Mouse (Mus musculus) lung, embryonic 16.5 days (tissue): ENCODE measurements at regions not wholly inside any gene's neighbourhood (a gene's known extent, or its start where the extent isn't known, plus 50 kb on each side); places are given as distances from the start of the nearest gene placed in this dataset.

Experiments used
- ATAC-seq: fragments of 200-750 bp; cut with Nextera tagmentation; 2 replicates; pipeline ENCODE4 v1.8.0; 2017; ENCODE audit warnings: low read depth, mild to moderate bottlenecking, moderate library complexity
- H3K27ac ChIP-seq: fragments of 300-500 bp; sonication (generic); 2 replicates; pipeline ENCODE4 v1.5.1; 2014; ENCODE audit warnings: mild to moderate bottlenecking, control low read depth, low read length
- H3K27me3 ChIP-seq: fragments of 300-500 bp; sonication (generic); 2 replicates; pipeline ENCODE4 v1.6.1; 2014; ENCODE audit warnings: low read depth, low read length, mixed read lengths; ENCODE audit not compliant: control insufficient read depth, insufficient read depth
- H3K36me3 ChIP-seq: fragments of 300-500 bp; sonication (generic); 2 replicates; pipeline ENCODE4 v1.6.1; 2014; ENCODE audit warnings: low read length; ENCODE audit not compliant: control insufficient read depth, insufficient read depth
- H3K4me1 ChIP-seq: fragments of 300-500 bp; sonication (generic); replicated peaks from 2 replicates; pipeline ENCODE4 v1.6.1; 2014; ENCODE audit warnings: low read length, mixed read lengths; ENCODE audit not compliant: control insufficient read depth, insufficient read depth
- H3K4me2 ChIP-seq: fragments of 300-500 bp; sonication (generic); 2 replicates; pipeline ENCODE4 v1.6.1; 2014; ENCODE audit warnings: low read depth, low read length, control low read depth
- H3K4me3 ChIP-seq: fragments of 300-500 bp; sonication (generic); 2 replicates; pipeline ENCODE4 v1.5.1; 2014; ENCODE audit warnings: mild to moderate bottlenecking, low read length, control low read depth
- H3K9ac ChIP-seq: fragments of 300-500 bp; sonication (generic); 2 replicates; pipeline ENCODE4 v1.6.1; 2014; ENCODE audit warnings: low read length, control low read depth
- H3K9me3 ChIP-seq: fragments of 300-500 bp; sonication (generic); 2 replicates; pipeline ENCODE4 v1.6.1; 2016; ENCODE audit warnings: low read length; ENCODE audit not compliant: control insufficient read depth
- WGBS: fragments of 180-500 bp; shearing (Covaris S2); extraction: QIAGEN DNeasy Blood & Tissue Kit; methylation state at CpG from one replicate; pipeline ENCODE4 v1.1.7; 2014; 5-methylcytosine and 5-hydroxymethylcytosine counted together

GRCm38 (mm10) chr2:78655156-78655855 lies 212.6 kb upstream of the Ube2e3 start:
- H3K36me3 ChIP-seq: no peaks in the 10 kb centered on the region
- H3K9ac ChIP-seq: no peak overlapping the region
- no peak overlapping the region for H3K4me2 ChIP-seq
- no peaks in the 10 kb centered on the region for H3K27me3 ChIP-seq
- H3K4me3 ChIP-seq: no peak overlapping the region
- H3K27ac ChIP-seq: no peak overlapping the region
- 65% methylated on average over 7 of the region's 7 CpGs for WGBS
- ATAC-seq: no peak
- peaks cover 3% of the 10 kb centered on the region for H3K4me1 ChIP-seq
- H3K9me3 ChIP-seq: no peaks in the 10 kb centered on the region

GRCm38 (mm10) chr2:78651549-78651948 lies 216.4 kb upstream of the Ube2e3 start:
- H3K36me3 ChIP-seq: no peaks in the 10 kb centered on the region
- H3K4me1 ChIP-seq: peaks cover 3% of the 10 kb centered on the region
- H3K27me3 ChIP-seq: no peaks in the 10 kb centered on the region
- H3K4me3 ChIP-seq: no peak overlapping the region
- no peaks in the 10 kb centered on the region for H3K9me3 ChIP-seq
- no peak overlapping the region for H3K9ac ChIP-seq
- WGBS: 17% methylated on average over 2 of the region's 2 CpGs
- H3K27ac ChIP-seq: no peak overlapping the region
- no peak overlapping the region for H3K4me2 ChIP-seq
- no peak for ATAC-seq

GRCm38 (mm10) chr2:78640361-78640760 lies 227.6 kb upstream of the Ube2e3 start:
- ATAC-seq: no peak
- no peaks in the 10 kb centered on the region for H3K36me3 ChIP-seq
- no peaks in the 10 kb centered on the region for H3K27me3 ChIP-seq
- no peak overlapping the region for H3K4me3 ChIP-seq
- H3K27ac ChIP-seq: no peak overlapping the region
- no peak overlapping the region for H3K9ac ChIP-seq
- no peak overlapping the region for H3K4me2 ChIP-seq
- no peaks in the 10 kb centered on the region for H3K4me1 ChIP-seq
- WGBS: 68% methylated on average over 6 of the region's 6 CpGs
- no peaks in the 10 kb centered on the region for H3K9me3 ChIP-seq

GRCm38 (mm10) chr2:78625264-78625663 lies 242.7 kb upstream of the Ube2e3 start:
- Histone ChIP-seq H3K27me3 (no peaks in the 10 kb centered on the region), H3K9ac (no peak overlapping the region), H3K36me3 (no peaks in the 10 kb centered on the region), H3K4me3 (no peak overlapping the region), H3K4me1 (no peaks in the 10 kb centered on the region), H3K9me3 (no peaks in the 10 kb centered on the region), H3K4me2 (no peak overlapping the region), H3K27ac (no peak overlapping the region)
- ATAC-seq: no peak
- WGBS: 78% methylated on average over 4 of the region's 4 CpGs

GRCm38 (mm10) chr2:78606388-78606787 lies 261.5 kb upstream of the Ube2e3 start:
- Histone ChIP-seq H3K4me2 (no peak overlapping the region), H3K9ac (no peak overlapping the region), H3K36me3 (no peaks in the 10 kb centered on the region), H3K4me3 (no peak overlapping the region), H3K27me3 (no peaks in the 10 kb centered on the region), H3K27ac (no peak overlapping the region; the same call in 1 of the 2 replicates), H3K4me1 (peaks cover 3% of the 10 kb centered on the region), H3K9me3 (no peaks in the 10 kb centered on the region)
- ATAC-seq: peak; percentile 94

- no peak for ATAC-seq
These were observed 267.2 kb upstream of the Ube2e3 start for GRCm38 (mm10) chr2:78600753-78601152.

GRCm38 (mm10) chr2:78598039-78598438 lies 269.9 kb upstream of the Ube2e3 start:
- no peaks in the 10 kb centered on the region for H3K36me3 ChIP-seq
- no peaks in the 10 kb centered on the region for H3K9me3 ChIP-seq
- 79% methylated on average over 8 of the region's 8 CpGs for WGBS
- H3K27ac ChIP-seq: no peak overlapping the region
- no peak overlapping the region for H3K9ac ChIP-seq
- H3K4me2 ChIP-seq: no peak overlapping the region
- H3K4me3 ChIP-seq: no peak overlapping the region
- H3K27me3 ChIP-seq: no peaks in the 10 kb centered on the region
- H3K4me1 ChIP-seq: no peaks in the 10 kb centered on the region
- ATAC-seq: no peak

More at GRCm38 (mm10) chr2:78600753-78601152, 267.2 kb upstream of the Ube2e3 start:
- no peak overlapping the region for H3K4me3 ChIP-seq
- WGBS: 87% methylated on average over 2 of the region's 2 CpGs
- no peak overlapping the region for H3K4me2 ChIP-seq
- H3K9ac ChIP-seq: no peak overlapping the region
- no peaks in the 10 kb centered on the region for H3K9me3 ChIP-seq
- no peaks in the 10 kb centered on the region for H3K27me3 ChIP-seq
- H3K36me3 ChIP-seq: no peaks in the 10 kb centered on the region
- peaks cover 1% of the 10 kb centered on the region for H3K4me1 ChIP-seq
- no peak overlapping the region for H3K27ac ChIP-seq

- H3K9ac ChIP-seq: no peak overlapping the region
- 52% methylated on average over 2 of the region's 2 CpGs for WGBS
- H3K4me3 ChIP-seq: no peak overlapping the region
- no peak for ATAC-seq
- H3K4me1 ChIP-seq: no peaks in the 10 kb centered on the region
- no peak overlapping the region for H3K4me2 ChIP-seq
- H3K36me3 ChIP-seq: no peaks in the 10 kb centered on the region
- H3K9me3 ChIP-seq: no peaks in the 10 kb centered on the region
- H3K27me3 ChIP-seq: no peaks in the 10 kb centered on the region
- H3K27ac ChIP-seq: no peak overlapping the region
These were observed 271.7 kb upstream of the Ube2e3 start for GRCm38 (mm10) chr2:78596251-78596650.

- no peaks in the 10 kb centered on the region for H3K4me1 ChIP-seq
- no peak overlapping the region for H3K9ac ChIP-seq
- H3K4me3 ChIP-seq: no peak overlapping the region
- 7% methylated on average over 6 of the region's 6 CpGs for WGBS
- no peak overlapping the region for H3K4me2 ChIP-seq
- no peak for ATAC-seq
- no peaks in the 10 kb centered on the region for H3K9me3 ChIP-seq
- H3K36me3 ChIP-seq: no peaks in the 10 kb centered on the region
- no peak overlapping the region for H3K27ac ChIP-seq
- no peaks in the 10 kb centered on the region for H3K27me3 ChIP-seq
These were observed 287.9 kb upstream of the Ube2e3 start for GRCm38 (mm10) chr2:78580013-78580412.

- H3K9ac ChIP-seq: no peak overlapping the region
- H3K36me3 ChIP-seq: no peaks in the 10 kb centered on the region
- no peaks in the 10 kb centered on the region for H3K4me1 ChIP-seq
- no peak overlapping the region for H3K4me2 ChIP-seq
- no peaks in the 10 kb centered on the region for H3K9me3 ChIP-seq
- H3K4me3 ChIP-seq: no peak overlapping the region
- ATAC-seq: no peak
- WGBS: 44% methylated on average over 3 of the region's 3 CpGs
- H3K27ac ChIP-seq: no peak overlapping the region
- H3K27me3 ChIP-seq: no peaks in the 10 kb centered on the region
These were observed 295.4 kb upstream of the Ube2e3 start for GRCm38 (mm10) chr2:78572492-78572891.
